Mouse (Mus musculus) bone marrow macrophage, adult 2 months (primary cell): Measurements from ENCODE around the gene 1810055G02Rik. TPM values are rescaled to one million over a fixed set of nuclear protein-coding genes. Genes with fewer than 3 reads are reported as not detected.
A peak's percentile ranks its signal among the peaks of the same experiment; 100 is the strongest.

Source experiments
- H3K27ac ChIP-seq: 2 replicates; pipeline ENCODE4 v1.5.1; 2012; ENCODE audit warnings: low read depth, low read length; ENCODE audit not compliant: insufficient read depth
- H3K4me1 ChIP-seq: 2 replicates; pipeline ENCODE4 v1.6.1; 2012; ENCODE audit warnings: low read length; ENCODE audit not compliant: control insufficient read depth, insufficient read depth
- H3K4me3 ChIP-seq: 2 replicates; pipeline ENCODE4 v1.5.1; 2012; ENCODE audit warnings: mild to moderate bottlenecking, low read length, moderate library complexity; ENCODE audit not compliant: insufficient read depth
- CTCF ChIP-seq: IDR thresholded peaks from 2 replicates; pipeline ENCODE4 v1.5.1; 2012; ENCODE audit warnings: low read depth, mild to moderate bottlenecking, low read length, moderate library complexity
- POLR2A ChIP-seq: IDR thresholded peaks from 2 replicates; pipeline ENCODE4 v1.6.1; 2012; ENCODE audit warnings: mild to moderate bottlenecking, low read depth, low read length, borderline replicate concordance
- polyA plus RNA-seq: library from polyadenylated mRNA; stranded (reverse); fragments of >200 nt; gene quantifications from 2 replicates; pipeline ENCODE4 v1.2.4, GENCODE M21; 2012; ENCODE audit not compliant: missing spikeins, insufficient read depth, insufficient read length

Gene 1810055G02Rik
- polyA plus RNA-seq, 1 experiment = 7.2 TPM

DNA sequence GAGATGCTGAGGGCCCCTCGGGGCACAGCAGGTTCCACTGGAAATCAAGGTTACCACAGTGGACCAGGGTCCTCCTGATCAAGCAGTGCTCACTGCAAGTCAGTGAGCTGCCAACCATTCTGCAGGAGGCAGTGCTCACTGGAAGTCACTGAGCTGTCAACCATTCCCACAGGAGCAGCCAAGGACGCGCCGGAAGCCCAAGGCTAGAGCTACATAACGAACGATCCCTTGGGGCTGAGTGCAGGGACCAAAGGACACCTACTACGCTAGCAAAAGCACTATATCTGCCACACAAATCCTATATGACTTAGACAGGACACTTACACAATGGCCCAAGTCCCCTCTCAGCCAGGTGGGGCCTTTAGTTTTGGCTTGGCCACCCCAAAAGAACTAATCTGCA lies 27.4 kb upstream of the 1810055G02Rik start:
- H3K27ac ChIP-seq = no peak overlapping the region
- TF ChIP-seq CTCF (no peak), POLR2A (no peak)
- H3K4me1 ChIP-seq = peaks cover 13% of the 10 kb centered on the region
- no peak overlapping the region for H3K4me3 ChIP-seq

DNA sequence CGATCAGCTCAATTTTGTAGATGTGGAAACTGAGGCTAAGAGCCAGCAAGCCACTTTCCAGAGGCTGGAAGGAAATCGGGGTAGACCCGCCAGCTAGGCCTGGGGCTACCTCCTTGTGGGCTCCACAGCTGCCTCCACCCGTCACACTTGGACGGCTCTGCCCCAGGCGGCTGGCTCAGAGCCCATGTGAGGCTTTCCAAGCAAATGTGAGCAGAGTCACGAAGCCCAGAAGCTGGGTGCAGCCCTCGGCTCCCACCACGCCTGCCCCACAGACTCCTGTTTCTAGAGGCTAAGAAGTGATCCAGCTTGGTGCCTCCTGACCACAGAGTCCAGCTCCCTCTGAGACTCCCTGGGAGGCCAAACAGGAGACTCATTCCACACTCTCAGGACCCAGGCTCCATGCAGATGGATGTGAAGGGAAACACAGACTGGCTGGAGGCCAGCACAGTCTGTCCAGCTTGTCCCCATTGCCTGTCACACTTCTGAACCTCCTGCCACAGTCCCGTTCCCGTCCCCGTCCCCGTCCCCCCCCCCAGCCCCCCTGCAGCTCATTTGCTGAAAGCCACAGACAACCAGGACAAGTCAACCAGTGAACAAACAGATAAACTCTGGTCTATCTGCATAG lies 26.7 kb upstream of the 1810055G02Rik start:
- TF ChIP-seq POLR2A (no peak), CTCF (no peak)
- Histone ChIP-seq H3K27ac (no peak overlapping the region), H3K4me3 (no peak overlapping the region), H3K4me1 (peaks cover 13% of the 10 kb centered on the region)

DNA sequence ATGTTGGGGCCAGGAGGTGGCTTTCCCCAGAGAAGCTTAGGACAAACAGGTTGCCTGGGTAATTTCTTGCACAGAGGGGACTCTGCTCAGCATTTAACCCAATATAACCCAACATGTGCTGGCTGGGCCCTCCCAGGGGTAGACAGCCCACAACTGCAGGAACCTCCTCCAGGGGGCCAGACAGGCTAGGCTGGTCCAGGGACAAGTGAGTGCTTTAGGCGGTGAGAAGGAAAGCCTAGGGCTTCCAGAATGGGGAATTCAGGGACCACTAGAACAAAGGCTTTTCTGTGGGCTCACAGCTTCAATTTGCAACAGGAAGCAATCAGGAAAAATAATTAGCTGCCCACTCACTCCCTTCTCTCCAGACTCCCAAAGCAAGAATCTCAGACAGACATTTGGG lies 23.7 kb upstream of the 1810055G02Rik start:
- Histone ChIP-seq H3K27ac (no peak overlapping the region), H3K4me3 (no peak overlapping the region), H3K4me1 (peaks cover 30% of the 10 kb centered on the region)
- no peak for TF ChIP-seq POLR2A
- no peak for TF ChIP-seq CTCF

DNA sequence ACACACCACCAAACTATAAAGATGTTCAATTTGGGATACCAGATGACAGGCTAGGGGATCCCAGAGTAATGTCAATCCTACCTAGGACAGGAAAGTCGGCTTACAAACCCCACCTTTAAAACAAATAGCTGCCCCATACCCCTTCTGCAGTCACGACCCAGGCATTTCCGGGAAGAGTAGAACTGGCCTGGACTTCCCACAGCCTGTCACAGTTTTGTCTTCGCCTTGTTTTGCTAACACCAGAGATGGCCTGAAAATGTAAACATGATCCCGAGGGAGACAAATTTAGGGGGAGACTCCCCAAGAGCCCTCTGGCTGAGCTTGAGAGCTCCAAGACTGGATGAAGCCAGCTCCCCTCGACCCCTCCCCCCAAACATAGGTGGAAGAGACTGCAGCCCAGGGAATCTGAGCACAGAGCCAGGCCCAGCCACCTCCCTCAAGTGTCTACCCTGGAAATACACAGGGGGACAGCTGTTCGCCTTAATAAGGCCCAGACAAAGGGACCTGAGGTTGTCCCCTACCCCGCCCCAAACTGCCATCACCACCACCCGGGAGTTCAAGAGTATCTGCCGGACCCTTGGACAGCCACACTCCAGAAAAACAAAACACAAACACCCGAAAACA lies 23.0 kb upstream of the 1810055G02Rik start:
- H3K4me1 ChIP-seq = peaks cover 30% of the 10 kb centered on the region
- H3K27ac ChIP-seq = peak overlapping the region; percentile 50
- TF ChIP-seq CTCF (no peak), POLR2A (no peak)
- peak overlapping the region; percentile 88 for H3K4me3 ChIP-seq

DNA sequence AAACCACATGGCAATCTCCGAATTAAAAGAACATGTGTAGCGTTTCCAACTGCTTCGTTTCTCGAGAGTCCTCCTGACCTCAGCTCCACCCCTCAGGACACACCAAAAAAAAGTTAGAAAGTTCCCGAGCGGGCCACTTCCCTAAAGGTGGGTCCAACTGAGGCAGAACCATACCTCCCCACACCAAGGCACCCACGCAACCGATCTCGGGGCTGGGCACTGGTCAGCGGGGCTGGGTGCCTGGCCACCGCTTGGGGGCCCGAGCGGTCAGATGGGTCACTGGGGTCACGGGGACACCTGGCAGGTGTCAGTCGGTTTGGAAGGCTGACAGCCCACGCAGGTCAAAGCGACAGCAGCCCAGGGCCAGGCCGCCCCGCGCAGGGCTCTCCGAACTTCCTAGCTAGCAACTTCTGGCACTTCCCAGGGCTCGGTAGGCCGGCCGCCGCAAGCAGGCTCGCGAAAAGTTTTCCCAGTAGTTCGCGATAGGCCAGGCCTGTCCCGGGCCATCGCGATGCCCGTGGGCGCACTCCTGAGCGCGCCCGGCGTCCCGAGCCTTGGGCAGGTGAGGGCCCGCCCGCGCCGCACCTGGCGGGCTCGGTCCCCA lies 22.4 kb upstream of the 1810055G02Rik start:
- Histone ChIP-seq H3K4me3 (peak overlapping the region; percentile 88), H3K4me1 (peaks cover 30% of the 10 kb centered on the region), H3K27ac (peak overlapping the region; percentile 50)
- no peak for TF ChIP-seq POLR2A
- no peak for TF ChIP-seq CTCF

DNA sequence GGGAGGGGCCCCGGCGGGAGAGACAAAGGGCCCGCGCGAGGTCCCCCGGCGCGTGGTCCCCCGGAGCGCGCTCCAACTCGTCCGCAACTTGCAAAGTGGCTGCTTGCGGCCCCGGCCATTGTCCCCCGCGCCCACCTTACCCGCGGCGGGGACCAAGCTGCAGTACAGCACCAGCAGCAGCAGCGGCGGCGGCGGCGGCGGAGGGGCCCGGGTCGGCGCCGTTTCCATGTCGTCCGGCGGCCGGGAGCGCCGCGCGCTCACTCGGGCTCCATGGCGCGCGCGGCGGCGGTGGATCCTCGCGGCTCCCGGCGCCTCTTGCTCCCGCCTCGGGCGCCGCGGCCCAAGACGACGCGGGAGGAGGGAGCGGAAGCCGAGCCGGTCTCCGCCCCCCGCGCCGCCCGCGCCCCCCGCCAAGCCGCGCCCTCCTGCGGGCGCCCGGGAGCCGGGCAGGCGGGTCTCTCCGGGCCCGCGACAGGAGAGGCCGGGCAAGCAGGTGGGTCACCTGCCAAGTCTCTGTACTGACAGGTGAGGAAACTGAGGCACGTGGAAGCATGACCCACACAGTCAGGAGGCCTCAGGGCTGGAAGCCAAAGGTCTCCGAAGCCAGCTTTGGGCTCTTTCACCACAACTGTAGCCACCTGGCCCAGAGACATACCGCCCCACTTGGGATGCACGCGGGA lies 21.7 kb upstream of the 1810055G02Rik start, which contains the start of gene Lrp5:
Lrp5 (minus strand) TSS at position 350 of the 680 bp plus-strand sequence.
- TF ChIP-seq POLR2A = no peak
- no peak for TF ChIP-seq CTCF
- Histone ChIP-seq H3K4me1 (peaks cover 30% of the 10 kb centered on the region), H3K4me3 (peak within 1 kb of the TSS; percentile 88), H3K27ac (peak within 1 kb of the TSS; percentile 84)

DNA sequence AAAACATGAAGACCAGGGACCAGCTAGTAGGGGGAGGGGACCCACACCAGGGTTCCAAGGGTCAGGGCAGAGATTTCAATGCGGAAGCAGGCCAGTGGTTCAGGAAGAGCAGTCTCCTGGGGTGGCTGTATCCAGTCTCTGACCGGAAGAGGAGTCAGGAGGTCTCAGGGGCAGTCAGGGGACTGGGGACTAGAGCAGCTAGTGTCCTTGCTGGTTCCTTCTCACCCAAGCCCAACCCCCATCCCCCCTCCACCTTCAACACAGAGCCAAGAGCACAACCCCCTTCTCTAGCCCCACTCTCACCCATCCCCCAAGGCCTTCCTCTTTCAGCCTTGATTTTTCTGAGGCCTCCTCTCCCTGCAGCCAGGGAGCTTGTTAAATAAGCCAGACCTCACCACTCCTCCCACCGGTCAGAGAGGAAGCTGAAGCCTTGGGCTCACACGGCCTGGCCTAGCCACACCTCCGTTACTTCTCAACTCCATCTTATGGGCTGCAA lies 20.4 kb upstream of the 1810055G02Rik start:
- Histone ChIP-seq H3K4me1 (peaks cover 36% of the 10 kb centered on the region), H3K4me3 (peak overlapping the region; percentile 4; the same call in 1 of the 2 replicates), H3K27ac (peak overlapping the region; percentile 84)
- TF ChIP-seq CTCF = no peak
- no peak for TF ChIP-seq POLR2A

DNA sequence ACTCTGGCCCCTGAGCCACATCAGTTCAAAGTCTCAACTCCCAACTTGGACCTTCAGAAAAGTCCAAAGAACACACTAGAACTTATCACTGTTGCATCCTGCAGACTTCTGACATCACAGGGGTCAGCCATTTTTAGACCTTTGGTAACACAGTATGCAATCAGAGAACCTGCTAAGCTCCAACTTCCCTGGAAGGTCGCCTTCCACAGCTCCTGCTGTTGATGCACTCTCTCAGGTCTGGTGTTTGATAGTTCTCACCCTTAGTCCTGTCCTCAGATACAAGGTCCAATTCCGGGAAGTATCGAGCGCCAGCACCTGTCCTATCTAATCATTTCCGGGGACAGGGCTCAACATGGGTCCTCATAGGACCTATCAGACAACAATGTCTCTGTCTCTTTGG lies 16.8 kb upstream of the 1810055G02Rik start:
- Histone ChIP-seq H3K27ac (no peak overlapping the region), H3K4me3 (no peak overlapping the region), H3K4me1 (peaks cover 23% of the 10 kb centered on the region)
- TF ChIP-seq CTCF (no peak), POLR2A (no peak)

DNA sequence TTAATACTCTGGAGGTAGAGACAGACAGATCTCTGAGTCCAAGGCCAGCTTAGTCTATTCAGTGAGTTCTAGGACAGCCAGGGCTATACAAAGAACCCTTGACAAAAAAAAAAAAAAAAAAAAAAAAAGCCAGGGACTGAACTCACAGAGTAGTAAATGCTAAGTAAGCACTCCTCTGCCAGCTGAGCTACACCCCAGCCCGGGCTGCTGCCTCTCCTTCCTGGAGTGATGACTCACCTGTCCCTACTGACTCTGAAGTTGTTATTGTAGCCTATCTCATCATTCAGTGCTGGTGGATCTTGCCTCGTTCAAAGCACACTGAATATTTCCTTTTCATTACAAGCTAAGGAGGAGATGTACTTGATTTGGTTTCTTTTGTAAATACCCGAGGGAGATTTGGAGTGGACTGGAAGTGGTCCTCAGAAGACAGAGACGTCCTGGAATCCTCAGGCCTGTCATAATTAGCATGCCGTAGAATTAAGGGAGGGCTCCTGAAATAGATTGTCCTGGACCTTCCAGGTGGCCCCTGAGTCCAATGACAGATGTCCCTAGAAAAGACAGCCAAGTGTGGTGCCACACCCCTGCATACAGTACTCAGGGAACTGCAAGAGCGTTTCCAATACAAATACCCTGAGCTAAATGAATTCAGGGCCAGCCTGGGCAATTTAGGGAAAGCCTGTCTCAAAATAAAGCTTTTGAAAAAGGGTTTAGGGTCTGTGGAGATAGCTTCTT lies 15.5 kb upstream of the 1810055G02Rik start:
- Histone ChIP-seq H3K4me3 (no peak overlapping the region), H3K27ac (no peak overlapping the region), H3K4me1 (peaks cover 15% of the 10 kb centered on the region)
- no peak for TF ChIP-seq POLR2A
- no peak for TF ChIP-seq CTCF
